Mouse (Mus musculus) frontal cortex, adult 2 months (tissue): ENCODE measurements around the gene Pgap3. TPM values are rescaled to one million over a fixed set of nuclear protein-coding genes. Genes with fewer than 3 reads are reported as not detected.
A peak's percentile ranks its signal among the peaks of the same experiment; 100 is the strongest.

Experiments
- DNase-seq, 2 experiments: peaks; one replicate each; pipeline ENCODE4 v3.0.0; 2022; ENCODE audit warnings: low spot score in 1 of 2; ENCODE audit errors: extremely low spot score in 1 of 2
- polyA plus RNA-seq: library from polyadenylated mRNA; depleted of rRNA; stranded (reverse); fragments of >200 nt; gene quantifications from 2 replicates; pipeline ENCODE4 v1.2.3, GENCODE M21; 2012; rRNA removed

Pgap3 gene
- polyA plus RNA-seq: 13.7 and 15.2 TPM in 2 replicates

DNA sequence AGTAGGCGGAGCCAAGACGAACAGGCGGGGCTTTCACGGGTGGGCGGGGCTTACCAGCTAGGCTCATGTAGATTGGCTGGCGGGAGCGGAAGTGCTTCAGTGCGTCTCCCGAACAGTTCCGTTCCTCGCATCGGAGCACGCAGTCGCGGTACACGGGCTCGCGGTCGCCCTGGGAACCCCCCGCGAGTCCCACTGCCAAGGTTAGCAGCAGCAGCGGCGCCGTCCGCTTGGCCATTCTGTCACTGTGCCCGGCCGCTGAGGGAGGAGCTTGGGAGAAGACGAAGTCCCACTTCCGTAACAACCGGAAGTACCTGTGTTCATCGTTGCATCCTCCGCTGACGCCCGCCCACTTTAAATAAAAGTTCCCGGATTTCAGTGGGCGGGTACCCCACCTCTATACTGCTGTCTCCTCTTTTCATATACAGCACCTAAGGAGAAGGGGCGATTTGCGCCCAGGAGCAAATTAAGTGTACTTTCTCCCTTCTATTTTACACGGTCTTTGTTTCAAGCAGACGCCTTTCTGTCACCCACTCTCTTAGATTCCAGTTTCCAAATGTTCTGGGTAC is at the start of gene Pgap3:
Gene Pgap3, minus strand, starts transcription at position 330 of the 566 bp plus-strand sequence.
- peak; percentile 86 to 89 for DNase-seq

- no peak for DNase-seq
These were observed 49.1 kb upstream of the Pgap3 start for GRCm38 (mm10) chr11:98449419-98449818.

DNA sequence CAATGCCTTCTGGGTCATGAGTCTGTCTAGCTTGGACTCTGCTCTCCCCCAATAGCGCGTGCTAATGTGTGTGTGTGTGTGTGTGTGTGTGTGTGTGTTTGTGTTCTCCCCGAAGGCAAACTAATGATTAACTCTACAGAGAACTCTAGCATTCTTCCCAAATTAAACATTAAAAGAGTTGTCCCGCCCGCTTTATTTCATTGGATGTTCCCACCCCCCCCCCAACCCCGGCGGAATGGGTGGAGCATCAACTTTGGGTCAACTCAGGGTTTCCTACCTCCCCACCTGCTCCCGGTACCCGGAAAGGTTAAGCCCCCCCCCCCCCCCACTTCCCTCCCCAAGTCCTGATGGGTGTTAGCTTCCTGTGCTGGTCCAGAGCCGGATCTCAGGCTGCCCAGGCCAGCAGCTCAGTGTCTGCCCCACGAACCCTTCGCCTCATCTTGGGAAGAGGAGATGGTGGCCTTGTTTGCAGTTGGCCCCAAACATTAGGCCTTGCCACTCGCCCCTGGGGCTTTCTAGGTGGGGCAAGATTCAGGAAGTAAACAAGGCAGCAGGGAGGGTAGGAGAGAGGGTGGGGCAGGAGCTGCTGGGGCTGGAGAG is 48.0 kb upstream of the Pgap3 start:
- no peak for DNase-seq

GRCm38 (mm10) chr11:98447475-98447834 is 47.2 kb upstream of the Pgap3 start:
- DNase-seq: no peak

GRCm38 (mm10) chr11:98446562-98447474 is 46.5 kb upstream of the Pgap3 start:
- peak in 1 of 2 experiments; percentile 16 for DNase-seq

DNA sequence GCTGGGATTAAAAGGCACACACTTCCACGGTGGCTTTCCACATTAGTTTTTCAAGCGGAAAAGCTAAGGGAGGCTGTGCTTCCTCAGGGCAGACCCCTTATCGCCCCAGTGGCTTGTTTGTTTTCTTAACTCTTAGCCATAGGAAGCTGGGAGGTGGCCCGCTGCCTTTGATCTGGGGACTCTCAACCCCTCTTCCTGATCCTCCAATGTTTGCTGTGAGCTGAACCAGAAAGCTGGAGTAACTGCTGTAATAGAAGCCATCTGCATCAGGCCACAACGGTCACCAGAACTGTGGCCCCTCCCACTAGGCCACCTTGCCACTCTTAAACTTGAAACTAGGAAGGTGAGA is 45.9 kb upstream of the Pgap3 start, which contains the start of gene Grb7:
Gene Grb7, plus strand, starts transcription at position 182 of the 349 bp plus-strand sequence.
- DNase-seq: no peak

GRCm38 (mm10) chr11:98445679-98446078 is 45.4 kb upstream of the Pgap3 start:
- DNase-seq: no peak

DNA sequence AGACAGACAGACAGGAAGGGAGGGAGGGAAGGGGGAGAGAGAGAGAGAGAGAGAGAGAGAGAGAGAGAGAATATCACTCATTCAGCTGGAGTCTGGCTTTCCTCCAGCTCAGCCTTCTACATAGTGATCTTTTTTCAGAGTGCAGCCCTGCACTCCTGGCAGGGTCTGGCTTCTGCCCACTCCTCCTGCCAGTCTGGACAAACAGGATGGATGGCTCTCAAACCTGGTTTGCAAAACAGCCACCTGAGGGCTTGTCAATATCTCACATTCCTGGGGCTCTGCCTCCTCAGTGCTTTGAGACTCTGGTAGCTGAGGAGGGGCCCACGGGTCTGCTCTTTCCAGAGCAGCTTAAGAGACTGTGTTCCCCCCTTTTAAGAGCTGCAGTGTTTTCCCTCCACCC is 44.9 kb upstream of the Pgap3 start:
- DNase-seq: no peak

GRCm38 (mm10) chr11:98443688-98444087 is 43.4 kb upstream of the Pgap3 start:
- DNase-seq: no peak

DNA sequence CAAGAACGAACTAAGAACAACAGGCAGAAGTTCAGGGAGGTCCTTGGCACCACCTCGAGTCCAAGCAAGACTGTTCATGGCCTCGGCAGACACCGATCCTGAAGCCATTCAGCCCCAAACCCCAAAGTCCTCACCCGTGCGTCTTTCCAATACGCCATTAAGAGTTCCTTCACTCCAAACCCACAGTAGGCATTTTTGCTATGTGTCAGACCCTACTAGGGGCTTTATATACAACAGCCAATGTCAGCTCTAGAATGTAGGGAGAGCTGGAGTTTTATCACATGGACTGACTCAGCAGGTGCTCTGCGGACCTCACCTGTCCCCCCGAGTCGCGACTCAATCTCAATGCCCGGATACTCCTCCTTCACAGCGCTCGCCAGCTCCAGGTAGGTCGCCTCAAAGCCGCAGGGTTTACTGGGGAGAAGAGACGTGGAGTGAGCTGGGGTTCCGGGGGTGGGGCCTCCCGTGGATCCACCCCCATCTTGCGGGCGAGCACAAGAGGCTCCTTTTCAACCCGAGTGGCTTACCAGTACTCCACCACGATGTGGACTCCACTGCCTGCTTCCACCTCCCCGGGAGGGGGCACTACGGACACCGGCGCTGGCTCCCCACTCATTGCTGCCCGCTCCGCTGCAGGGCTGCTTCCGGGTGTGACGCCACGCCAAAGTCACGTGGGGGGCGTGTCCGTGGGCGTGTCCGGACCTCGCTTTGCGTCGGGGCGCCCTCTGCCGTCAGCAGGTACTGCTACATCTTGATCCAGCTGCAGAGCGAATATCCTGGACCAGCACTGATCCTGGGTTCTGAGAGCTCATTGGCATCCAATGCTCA is 38.3 kb upstream of the Pgap3 start, which contains the start of gene Mien1:
Gene Mien1, minus strand, starts transcription at position 661 of the 828 bp plus-strand sequence.
- peak; percentile 85 to 98 for DNase-seq

DNA sequence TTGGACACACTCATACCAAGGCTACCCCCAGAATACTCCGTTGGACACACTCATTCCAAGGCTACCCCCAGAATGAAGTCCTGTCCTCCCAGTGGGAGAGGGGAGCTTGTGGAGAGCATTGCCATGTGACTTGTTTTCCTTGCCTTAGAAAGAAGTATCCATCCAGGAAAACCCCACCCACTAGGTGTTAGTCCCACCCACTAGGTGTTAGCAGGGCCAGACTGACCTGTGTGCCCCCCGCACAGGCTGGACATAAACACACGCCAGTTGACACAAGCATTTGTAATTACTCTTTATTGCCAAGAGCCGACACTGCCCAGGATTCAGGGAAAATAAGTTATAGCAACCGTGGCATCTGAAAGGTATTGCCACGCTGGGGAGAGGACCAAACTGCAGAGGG is 37.2 kb upstream of the Pgap3 start:
- no peak for DNase-seq

- no peak for DNase-seq
These were observed 35.4 kb upstream of the Pgap3 start for GRCm38 (mm10) chr11:98435723-98436122.

GRCm38 (mm10) chr11:98431743-98432502 is 31.6 kb upstream of the Pgap3 start:
- DNase-seq: no peak

- DNase-seq: no peak
These were observed 28.1 kb upstream of the Pgap3 start for GRCm38 (mm10) chr11:98428436-98428835.

GRCm38 (mm10) chr11:98426592-98426991 is 26.3 kb upstream of the Pgap3 start:
- DNase-seq: no peak

DNA sequence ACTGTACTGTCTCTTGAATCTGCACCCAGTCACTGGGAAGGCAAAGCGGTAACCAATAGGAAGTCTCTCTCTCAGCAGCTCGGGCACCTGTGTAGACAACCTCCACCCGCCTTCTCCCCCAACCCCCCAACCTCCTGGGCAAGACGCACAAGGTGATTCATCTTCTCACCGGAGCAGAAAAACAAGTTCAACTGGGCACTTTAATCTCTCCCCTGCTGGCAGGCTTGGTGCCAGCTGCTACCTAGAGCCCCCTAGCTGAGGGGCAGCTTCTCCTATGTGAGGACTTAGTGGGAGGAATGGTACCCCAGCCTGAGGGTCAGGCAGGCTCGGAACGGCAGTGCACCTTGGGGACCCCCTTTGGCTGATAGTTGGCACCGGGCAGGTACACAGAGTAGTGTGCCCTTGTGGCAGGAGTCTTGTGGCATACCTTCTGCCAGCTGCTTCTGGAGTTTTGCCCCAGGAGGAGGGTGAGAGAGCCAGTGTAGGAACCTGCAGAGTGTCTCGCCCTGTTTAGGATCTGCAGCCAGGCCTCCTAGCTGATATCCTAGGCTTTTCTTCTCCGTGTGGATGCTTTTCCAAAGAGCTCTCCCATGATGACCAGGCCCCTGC is 18.8 kb upstream of the Pgap3 start:
- no peak for DNase-seq

DNA sequence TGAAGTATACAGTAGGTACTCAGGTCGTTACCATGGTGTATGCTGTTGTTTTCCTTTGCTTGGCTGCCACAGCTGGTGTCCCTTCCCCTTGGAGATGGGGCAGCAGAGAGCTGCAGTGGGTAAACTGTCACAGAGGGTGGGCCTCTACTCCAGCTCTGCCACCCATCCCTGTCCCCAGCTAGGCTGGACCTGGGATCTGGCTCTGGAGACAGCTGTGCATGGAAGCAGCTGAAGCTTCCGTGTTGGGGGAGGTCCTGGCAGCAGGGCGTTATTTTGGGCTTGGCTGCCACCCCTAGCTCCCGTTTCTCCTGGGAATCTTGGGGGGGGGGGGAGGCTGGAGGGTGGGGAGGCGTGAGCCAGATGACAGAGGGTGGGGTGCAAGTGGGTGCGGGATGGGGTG is 18.0 kb upstream of the Pgap3 start:
- no peak for DNase-seq

DNA sequence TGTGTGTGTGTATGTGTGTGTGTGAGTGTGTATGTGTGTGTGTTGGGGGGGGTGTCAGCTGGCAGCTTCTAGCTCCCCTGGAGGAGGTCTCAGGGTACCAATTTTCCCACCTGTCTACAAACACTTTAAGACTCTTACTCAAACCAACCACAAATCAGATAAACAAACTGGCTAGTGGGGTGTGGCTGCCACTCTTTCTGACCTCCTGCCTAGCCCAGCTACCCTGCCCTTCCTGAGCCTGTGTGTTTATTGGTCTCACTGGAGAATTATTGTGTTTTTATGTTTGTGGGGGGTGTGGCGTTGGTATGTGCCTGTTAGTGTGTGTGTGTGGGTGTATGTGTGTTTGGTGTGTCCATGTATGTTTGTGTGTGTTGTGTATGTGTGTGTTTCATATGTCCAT is 16.8 kb upstream of the Pgap3 start:
- DNase-seq: no peak

DNA sequence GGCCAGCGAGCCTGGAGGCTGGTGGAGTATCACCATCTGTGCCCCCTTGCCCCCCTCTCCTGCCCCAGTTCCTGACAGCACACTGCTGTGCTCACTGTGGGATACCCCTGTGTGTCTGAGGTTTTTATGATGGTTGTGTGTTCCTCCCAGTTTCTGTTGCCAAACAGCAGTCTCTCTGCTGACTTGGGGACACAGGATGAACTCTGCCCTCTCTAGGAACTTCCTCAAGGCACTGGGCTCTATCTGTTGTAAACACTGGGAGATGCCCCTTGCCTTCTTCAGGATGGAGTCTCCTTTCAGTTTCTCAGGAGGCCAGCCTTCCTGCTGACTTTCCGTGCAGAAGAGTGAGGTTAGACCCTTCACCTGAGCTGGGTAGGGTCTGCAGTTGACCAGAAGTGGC is 13.9 kb upstream of the Pgap3 start:
- no peak for DNase-seq

- no peak for DNase-seq
These were observed 13.4 kb upstream of the Pgap3 start for GRCm38 (mm10) chr11:98413731-98414130.
